Mouse (Mus musculus) bone marrow, adult 2 months (tissue): ENCODE data around the gene Plxnb1.

Source experiments
- CTCF ChIP-seq: fragments of 200-500 bp; IDR thresholded peaks from 2 replicates; pipeline ENCODE4 v1.5.1; 2011; ENCODE audit warnings: low read length, control low read depth; ENCODE audit not compliant: control insufficient read depth, insufficient read depth
- POLR2A ChIP-seq: fragments of 200-500 bp; IDR thresholded peaks from 2 replicates; pipeline ENCODE4 v1.6.1; 2011; ENCODE audit warnings: low read depth, mild to moderate bottlenecking, control low read depth, low read length, borderline replicate concordance; ENCODE audit not compliant: control insufficient read depth

GRCm38 (mm10) chr9:109114276-109114675 lies 19.1 kb downstream of the Plxnb1 start:
- TF ChIP-seq CTCF: no peak
- no peak for TF ChIP-seq POLR2A
